Mouse (Mus musculus) liver, embryonic 14.5 days (tissue): Measurements from ENCODE around the gene Ramp2.

Experiments
- CTCF ChIP-seq: IDR thresholded peaks from 2 replicates; pipeline ENCODE4 v1.5.1; 2016; ENCODE audit warnings: antibody characterized with exemption, low read depth, control low read depth
- EP300 ChIP-seq: IDR thresholded peaks from 2 replicates; pipeline ENCODE4 v1.6.1; 2016; ENCODE audit warnings: antibody characterized with exemption, low read depth

- TF ChIP-seq CTCF (peak; percentile 78), EP300 (no peak)
Observed at GRCm38 (mm10) chr11:101300881-101301280, 55.1 kb downstream of the Ramp2 start.
